Mouse (Mus musculus) liver, adult 2 months (tissue): ENCODE data around the gene Nudt3. TPM values are rescaled to one million over a fixed set of nuclear protein-coding genes. Genes with fewer than 3 reads are reported as not detected.

Experiments
- DNase-seq: peaks from one replicate; pipeline ENCODE4 v3.0.0-alpha.2; 2011; ENCODE audit warnings: low read depth, low spot score; ENCODE audit errors: extremely low read depth
- H3K27ac ChIP-seq: fragments of 200-500 bp; replicated peaks from 2 replicates; pipeline ENCODE4 v1.5.1; 2012; ENCODE audit warnings: low read depth, mild to moderate bottlenecking, control low read depth, inconsistent platforms, low read length; ENCODE audit not compliant: insufficient read depth
- H3K27me3 ChIP-seq: fragments of 200-500 bp; 2 replicates; pipeline ENCODE4 v1.6.1; 2012; ENCODE audit warnings: mild to moderate bottlenecking, moderate library complexity, low read length, inconsistent platforms; ENCODE audit not compliant: control insufficient read depth, insufficient read depth
- H3K36me3 ChIP-seq: fragments of 200-500 bp; 2 replicates; pipeline ENCODE4 v1.6.1; 2012; ENCODE audit warnings: low read length, inconsistent platforms; ENCODE audit not compliant: control insufficient read depth, insufficient read depth
- H3K4me1 ChIP-seq: fragments of 200-500 bp; 2 replicates; pipeline ENCODE4 v1.6.1; 2011; ENCODE audit warnings: low read length; ENCODE audit not compliant: control insufficient read depth, insufficient read depth
- H3K4me3 ChIP-seq: fragments of 200-500 bp; 2 replicates; pipeline ENCODE4 v1.5.1; 2011; ENCODE audit warnings: low read depth, mild to moderate bottlenecking, control low read depth, low read length, moderate library complexity; ENCODE audit not compliant: insufficient read depth
- H3K79me2 ChIP-seq: fragments of 200-500 bp; 2 replicates; pipeline ENCODE4 v1.6.1; 2012; ENCODE audit warnings: inconsistent platforms, mild to moderate bottlenecking, low read length, moderate library complexity; ENCODE audit not compliant: control insufficient read depth, insufficient read depth
- H3K9ac ChIP-seq: fragments of 200-500 bp; 2 replicates; pipeline ENCODE4 v1.6.1; 2012; ENCODE audit warnings: low read depth, mild to moderate bottlenecking, control low read depth, inconsistent platforms, low read length
- CTCF ChIP-seq: fragments of 200-500 bp; IDR thresholded peaks from 2 replicates; pipeline ENCODE4 v1.5.1; 2011; ENCODE audit warnings: low read depth, low read length, control low read depth
- POLR2A ChIP-seq: fragments of 200-500 bp; IDR thresholded peaks from 2 replicates; pipeline ENCODE4 v1.6.1; 2011; ENCODE audit warnings: low read length, control low read depth; ENCODE audit not compliant: insufficient read depth; ENCODE audit errors: extremely low read depth
- WGBS: fragments of 180-500 bp; shearing (Covaris S2); methylation state at CpG from one replicate; pipeline ENCODE4 v1.1.7; 2018; 5-methylcytosine and 5-hydroxymethylcytosine counted together
- polyA plus RNA-seq: library from polyadenylated mRNA; depleted of rRNA; stranded (reverse); fragments of >200 nt; gene quantifications from 2 replicates; pipeline ENCODE4 v1.2.3, GENCODE M21; 2012
- total RNA-seq: library from RNA; depleted of rRNA; stranded (reverse); fragments of >200 nt; gene quantifications from 2 replicates; pipeline ENCODE4 v1.2.3, GENCODE M21; 2014

The Nudt3 gene
- total and polyA plus RNA-seq, 2 experiments = 19.5 to 25.5 TPM

DNA sequence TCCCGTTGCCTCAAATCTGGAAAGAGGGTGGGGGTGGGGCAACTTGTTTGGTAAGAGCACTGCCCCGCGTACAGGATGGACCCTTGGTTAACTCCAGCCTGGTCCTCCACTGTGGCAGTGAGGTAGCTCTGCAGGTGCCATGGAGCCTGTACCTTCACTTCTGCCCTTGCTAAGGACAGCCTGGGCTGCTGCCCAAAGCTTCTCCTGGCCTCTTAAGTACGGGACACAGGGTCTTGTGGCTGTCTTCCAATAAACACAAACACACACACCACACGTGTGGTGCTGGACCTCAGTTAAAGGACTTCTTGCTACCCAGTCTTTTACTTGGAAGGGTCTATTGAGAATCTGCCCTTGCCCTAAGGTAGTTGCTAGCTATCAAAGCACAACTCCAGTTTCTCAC lies 64.5 kb downstream of the Nudt3 start:
- Histone ChIP-seq H3K4me1 (no peaks in the 10 kb centered on the region; the same call in 1 of the 2 replicates), H3K79me2 (0 out of 2 replicates have a peak, but pooled peaks cover 6% of the 10 kb centered on the region), H3K36me3 (no peaks in the 10 kb centered on the region), H3K27ac (no peak overlapping the region), H3K27me3 (no peaks in the 10 kb centered on the region), H3K9ac (no peak overlapping the region), H3K4me3 (no peak overlapping the region)
- 67% methylated on average over 5 of the region's 5 CpGs for WGBS
- TF ChIP-seq CTCF (no peak), POLR2A (no peak)
- DNase-seq = no peak

DNA sequence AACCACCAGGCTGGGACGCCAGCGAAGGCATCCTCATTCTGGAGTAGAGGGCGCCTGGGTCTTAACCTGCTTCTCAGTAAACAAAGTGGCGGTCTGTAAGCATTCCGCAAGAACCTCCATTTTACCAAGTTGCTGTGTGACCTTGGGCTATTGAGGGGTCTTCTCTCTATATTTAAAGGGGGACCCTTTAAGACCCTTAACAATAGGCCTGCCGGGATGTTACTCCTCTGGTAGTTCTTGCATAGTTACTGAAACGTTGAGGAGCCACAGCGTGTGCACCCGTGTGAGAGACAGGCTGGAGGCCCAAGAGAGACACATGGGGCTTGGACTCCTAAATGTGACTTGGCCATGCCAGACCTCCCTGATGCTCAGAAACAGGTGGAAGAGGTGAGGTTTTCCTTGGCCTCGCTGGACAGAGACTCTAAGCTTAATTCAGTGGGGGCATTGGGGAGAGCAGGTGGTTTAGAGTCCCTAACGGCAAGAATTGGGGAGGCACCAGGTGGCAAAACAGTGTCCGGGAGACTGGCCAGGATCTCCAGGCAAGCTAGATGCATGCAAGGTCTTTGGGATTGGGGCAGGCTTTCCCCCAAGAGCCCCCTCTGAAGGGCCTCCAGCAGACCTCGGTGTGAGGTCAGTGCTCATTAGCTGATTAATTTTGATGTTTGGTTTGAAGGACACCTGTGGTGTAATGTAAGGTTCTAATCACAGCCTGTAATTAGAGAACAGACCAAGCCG lies 65.2 kb downstream of the Nudt3 start:
- Histone ChIP-seq H3K36me3 (no peaks in the 10 kb centered on the region), H3K9ac (peak overlapping the region; percentile 59), H3K27ac (no peak overlapping the region), H3K27me3 (no peaks in the 10 kb centered on the region), H3K79me2 (0 out of 2 replicates have a peak, but pooled peaks cover 6% of the 10 kb centered on the region), H3K4me3 (peak overlapping the region; percentile 59; the same call in 1 of the 2 replicates), H3K4me1 (no peaks in the 10 kb centered on the region; the same call in 1 of the 2 replicates)
- WGBS = 53% methylated on average over 14 of the region's 14 CpGs
- no peak for DNase-seq
- no peak for TF ChIP-seq POLR2A
- no peak for TF ChIP-seq CTCF

DNA sequence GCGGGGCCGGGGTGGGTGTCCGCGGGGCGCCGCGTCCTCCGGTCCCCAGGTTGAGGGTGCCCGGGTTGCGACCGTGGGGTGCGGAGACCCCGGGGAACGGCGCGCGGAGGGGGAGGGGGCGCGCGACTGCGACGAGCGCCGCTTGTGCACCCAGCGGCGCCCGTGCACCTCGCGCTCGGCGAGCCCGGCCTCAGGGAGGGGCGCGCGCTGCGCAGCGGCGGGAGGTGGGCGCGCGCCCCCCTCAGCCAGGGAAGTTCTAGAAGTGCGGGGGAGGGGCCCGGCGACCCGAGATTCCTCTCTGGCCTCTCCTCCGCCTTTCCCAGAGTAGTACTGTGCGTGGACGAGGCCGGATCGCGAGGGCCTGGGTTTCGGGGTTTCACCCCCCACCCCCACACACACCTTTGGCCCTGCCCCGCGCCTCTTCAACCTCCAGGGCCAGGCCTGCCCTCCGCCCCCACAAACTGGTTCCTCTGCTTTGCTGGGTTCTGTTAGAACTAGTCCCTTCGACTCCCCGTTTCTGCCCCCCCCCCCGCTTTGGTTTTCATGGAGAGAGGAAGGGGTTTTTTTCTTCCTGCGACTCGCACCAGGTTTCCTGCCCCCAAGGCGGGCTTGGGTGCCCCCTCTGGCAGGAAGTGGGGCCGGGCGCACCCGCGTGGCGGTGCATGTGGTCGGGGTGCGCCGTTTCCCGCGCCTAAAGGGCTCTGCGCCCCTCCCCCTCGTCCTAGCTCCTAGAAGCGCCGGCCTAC lies 65.9 kb downstream of the Nudt3 start:
- no peak overlapping the region for H3K27ac ChIP-seq
- H3K27me3 ChIP-seq = no peaks in the 10 kb centered on the region
- TF ChIP-seq POLR2A (no peak), CTCF (no peak)
- peak overlapping the region; percentile 59 for H3K9ac ChIP-seq
- H3K36me3 ChIP-seq = no peaks in the 10 kb centered on the region
- H3K4me1 ChIP-seq = peaks cover 4% of the 10 kb centered on the region
- H3K79me2 ChIP-seq = 0 out of 2 replicates have a peak, but pooled peaks cover 6% of the 10 kb centered on the region
- WGBS = 1% methylated on average over 71 of the region's 75 CpGs
- no peak for DNase-seq
- peak overlapping the region; percentile 59 for H3K4me3 ChIP-seq

DNA sequence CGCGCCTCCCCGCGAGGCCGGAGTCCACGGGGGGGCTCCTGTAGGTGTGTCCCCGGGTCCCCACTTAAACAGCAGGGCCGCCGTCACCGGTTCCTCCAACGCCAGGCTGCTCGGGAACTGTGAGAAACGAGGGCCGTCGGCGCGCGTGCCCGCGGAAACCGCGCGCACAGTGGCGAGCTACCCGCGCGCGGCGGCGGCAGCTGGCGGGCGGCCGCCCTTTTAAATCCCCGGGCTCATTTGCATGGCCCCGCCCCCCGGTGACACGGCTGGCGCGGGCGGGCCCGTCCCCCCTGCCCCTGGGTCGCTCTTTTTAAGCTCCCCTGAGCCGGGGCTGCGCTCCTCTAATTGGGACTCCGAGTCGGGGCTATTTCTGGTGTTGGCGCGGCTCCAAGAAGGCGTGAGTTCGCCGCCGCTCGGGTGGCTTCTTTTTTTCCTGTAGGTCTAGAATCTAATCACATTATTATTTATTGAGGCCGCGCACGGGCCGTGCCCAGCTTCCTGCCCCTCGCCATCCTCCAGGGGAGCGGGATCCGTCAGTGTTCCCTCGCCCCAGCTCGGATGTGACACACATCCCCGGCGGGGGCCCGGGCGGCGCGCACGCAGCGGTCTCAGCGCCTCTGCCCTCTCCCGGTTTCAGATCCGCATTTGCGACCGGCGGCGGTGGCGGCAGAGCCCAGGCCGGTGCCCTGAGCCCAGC lies 66.8 kb downstream of the Nudt3 start, which contains the start of gene Hmga1:
TSS of gene Hmga1 (plus strand) at position 183 of the 697 bp plus-strand sequence.
- H3K27ac ChIP-seq = peak within 1 kb of the TSS; percentile 95
- WGBS = under 1% methylated on average over 77 of the region's 79 CpGs
- peaks cover 5% of the 10 kb centered on the region for H3K4me1 ChIP-seq
- no peaks in the 10 kb centered on the region for H3K27me3 ChIP-seq
- peak within 1 kb of the TSS; percentile 59 for H3K4me3 ChIP-seq
- H3K9ac ChIP-seq = peak within 1 kb of the TSS; percentile 89
- peak; percentile 57 for DNase-seq
- TF ChIP-seq POLR2A (peak; percentile 95), CTCF (no peak)
- H3K79me2 ChIP-seq = 0 out of 2 replicates have a peak, but pooled peaks cover 6% of the 10 kb centered on the region
- H3K36me3 ChIP-seq = no peaks in the 10 kb centered on the region

DNA sequence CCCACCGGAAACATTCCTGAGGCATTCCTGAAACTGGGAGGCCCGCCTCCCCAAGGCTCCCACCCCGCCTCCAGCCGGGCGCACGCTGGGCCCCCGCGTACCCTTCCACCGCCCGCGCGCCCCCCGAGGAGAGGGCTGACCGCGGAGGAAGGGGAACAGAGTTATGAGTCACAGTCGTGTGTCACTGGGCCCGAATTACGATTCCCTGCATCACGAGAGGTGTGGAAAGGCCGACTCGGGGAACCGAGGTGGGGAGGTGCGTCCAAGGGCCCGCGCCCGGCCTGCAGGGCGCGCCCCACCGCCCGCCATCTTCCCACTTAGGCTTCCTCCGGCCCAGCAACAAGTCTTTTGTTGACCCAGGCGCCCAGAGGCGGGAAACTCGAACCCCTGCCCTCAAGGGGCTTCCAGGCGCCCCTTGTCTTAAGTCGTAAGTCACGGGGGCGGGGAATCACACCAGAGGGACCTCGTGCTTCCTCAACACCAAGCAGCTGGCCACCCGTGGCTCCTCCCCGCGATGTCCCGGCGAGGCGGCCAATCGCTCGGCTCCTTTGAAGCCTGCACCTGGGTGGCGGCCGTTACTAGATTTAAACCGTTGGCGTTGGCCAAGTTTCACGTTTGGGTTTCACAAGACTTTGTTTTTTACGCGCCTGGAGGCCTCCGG lies 67.7 kb downstream of the Nudt3 start:
- H3K4me3 ChIP-seq = peak overlapping the region; percentile 59; the same call in 1 of the 2 replicates
- DNase-seq = peak; percentile 86

More for the DNA sequence above, 67.7 kb downstream of the Nudt3 start:
- 1% methylated on average over 45 of the region's 55 CpGs for WGBS
- peak overlapping the region; percentile 89 for H3K9ac ChIP-seq
- H3K27me3 ChIP-seq = no peaks in the 10 kb centered on the region
- H3K79me2 ChIP-seq = 0 out of 2 replicates have a peak, but pooled peaks cover 6% of the 10 kb centered on the region
- TF ChIP-seq CTCF = no peak
- TF ChIP-seq POLR2A = no peak
- H3K36me3 ChIP-seq = no peaks in the 10 kb centered on the region
- H3K4me1 ChIP-seq = peaks cover 5% of the 10 kb centered on the region
- H3K27ac ChIP-seq = peak overlapping the region; percentile 95
